Mouse (Mus musculus): ENCODE data around the gene Gpr141.

GRCm38 (mm10) chr13:19843448-19843847, 19.4 kb upstream of the Gpr141 start:
- no peak for TF ChIP-seq CTCF (IDR thresholded peaks at IDR 0.05; ENCODE audit: borderline replicate concordance, insufficient read depth, low read length)
- no peak for TF ChIP-seq POLR2A (IDR thresholded peaks at IDR 0.05; ENCODE audit: low read depth, low read length)
